Mouse (Mus musculus) layer of hippocampus, adult 9-10 months (tissue): Measurements from ENCODE around the gene Stard3.

Experiments used
- DNase-seq: peaks from one replicate; pipeline ENCODE4 v3.0.0; 2022; ENCODE audit warnings: low spot score

Gene Stard3

DNA sequence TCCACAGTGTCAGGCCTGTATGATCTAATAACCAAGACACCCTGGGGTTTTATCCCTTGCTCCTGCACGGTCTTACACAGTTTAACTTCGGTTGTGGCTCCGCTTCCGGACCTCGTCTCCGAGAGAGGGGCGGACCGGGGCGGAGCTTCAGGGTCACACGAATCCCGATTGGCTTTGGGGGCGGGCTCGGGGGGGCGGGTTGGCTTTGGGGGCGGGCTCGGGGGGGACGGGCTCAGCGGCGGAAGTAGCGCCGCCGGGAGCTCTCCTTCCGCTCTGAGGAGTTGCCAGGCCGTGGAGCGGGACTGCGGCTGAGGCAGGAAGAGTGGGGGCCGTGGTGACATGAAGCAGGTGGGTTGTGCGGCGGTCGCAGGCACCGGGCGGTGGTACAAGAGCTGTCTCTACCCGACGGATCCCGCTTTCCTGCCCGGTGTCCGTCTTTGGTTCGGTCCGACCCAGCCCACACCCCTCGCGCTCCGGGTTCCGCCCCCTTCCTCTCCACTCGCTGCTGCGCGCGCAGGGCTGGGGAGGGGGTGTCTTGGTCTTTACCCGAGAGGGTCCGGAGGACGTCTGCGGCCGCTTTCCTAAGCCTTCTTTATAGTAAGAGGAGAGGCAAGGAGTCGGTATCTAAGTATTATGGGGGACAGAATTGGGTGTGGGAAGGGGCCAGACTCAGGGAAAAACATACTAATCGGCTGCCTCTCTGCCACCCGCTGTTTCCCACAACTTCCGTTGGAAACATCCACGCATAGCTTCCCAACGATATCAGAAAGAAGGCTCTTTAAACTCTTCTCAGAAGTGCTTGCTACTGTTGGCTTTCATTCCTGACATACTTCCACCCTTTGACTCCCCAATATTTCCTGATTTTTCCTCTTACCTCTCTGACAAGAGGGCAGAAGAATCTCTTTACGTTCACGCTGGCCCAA is at the start of gene Stard3:
Gene Stard3 (plus strand): TSS at position 208 of the 923 bp plus-strand sequence.
- DNase-seq, result no peak

DNA sequence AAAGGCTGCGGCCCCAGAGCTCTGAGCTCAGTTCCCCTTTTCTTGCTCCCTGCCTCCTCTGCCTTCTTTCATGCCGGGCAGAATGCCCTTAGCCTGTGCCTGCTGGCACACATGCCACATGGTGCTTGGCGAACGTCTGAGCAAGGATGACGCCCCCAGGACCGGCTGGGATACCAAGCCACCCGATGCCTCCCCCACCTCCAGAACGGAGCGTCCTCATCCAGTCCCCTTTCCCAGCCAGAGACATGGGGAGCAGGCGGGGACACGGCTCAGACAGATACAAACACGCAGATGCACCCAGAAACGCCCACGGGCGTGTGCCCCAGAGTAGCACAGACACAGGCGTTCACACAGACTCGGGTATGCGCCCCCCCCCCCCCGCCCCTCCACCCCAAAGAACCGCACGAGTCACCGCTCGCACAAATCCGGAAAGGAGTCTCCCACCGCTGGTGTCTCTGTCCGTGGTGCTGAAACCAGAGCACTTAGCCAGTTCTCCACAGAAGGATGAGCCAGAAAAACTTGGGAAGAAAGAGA is 44.3 kb upstream of the Stard3 start:
- DNase-seq, result no peak

DNA sequence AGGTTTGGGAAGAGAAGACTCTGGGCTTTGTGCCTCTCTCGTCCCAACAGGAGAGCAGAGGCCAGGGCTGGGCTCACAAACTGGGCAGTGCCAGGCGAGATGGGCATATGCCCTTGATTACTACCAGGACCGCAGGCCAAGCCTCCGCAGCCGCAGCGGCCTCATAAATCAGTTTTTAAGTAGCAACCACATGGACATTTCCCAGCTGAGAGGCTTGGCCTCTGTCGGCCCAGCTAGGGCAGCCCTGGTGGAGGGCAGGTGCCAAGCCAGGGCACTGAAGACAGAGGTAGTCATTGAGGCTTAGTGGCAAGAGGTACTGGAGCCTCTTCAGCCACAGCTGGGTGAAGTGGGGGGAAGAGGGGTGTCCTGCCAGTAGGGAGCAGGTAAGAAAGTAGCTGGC is 40.7 kb upstream of the Stard3 start:
- no peak for DNase-seq

DNA sequence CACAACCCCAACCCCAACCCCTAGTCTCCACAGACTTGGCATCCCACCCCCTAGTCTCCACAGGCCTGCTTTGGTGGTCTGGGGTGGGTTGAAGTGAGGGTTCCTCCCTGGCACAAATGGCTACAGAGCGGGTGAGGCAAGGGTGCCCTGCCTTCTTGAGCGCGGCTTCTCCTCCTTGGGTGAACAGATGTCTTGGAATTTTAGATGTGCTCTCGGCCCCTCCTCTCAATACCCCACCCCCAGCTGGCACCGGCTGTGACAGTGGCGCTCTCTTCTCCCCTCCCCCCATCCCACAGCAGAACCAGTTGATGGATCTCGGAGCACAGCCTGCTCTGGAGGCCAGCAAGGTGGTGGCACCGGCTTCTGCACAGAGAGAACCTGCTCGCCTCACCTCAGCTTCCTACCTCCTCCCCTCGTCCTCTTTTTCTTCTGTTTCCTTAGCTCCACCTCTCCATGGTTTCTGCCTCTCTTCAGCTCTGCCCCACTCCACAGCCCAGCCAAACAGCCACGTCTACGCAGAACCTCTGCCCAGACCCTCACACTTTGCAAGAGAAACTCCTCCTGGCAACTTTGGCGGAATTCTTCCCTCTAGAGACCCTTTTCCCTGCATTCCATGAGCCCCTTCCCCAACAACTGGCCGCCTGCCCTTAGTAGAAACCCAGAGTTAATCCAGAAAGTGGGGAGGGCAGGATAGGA is 39.6 kb upstream of the Stard3 start:
- DNase-seq, result no peak

DNA sequence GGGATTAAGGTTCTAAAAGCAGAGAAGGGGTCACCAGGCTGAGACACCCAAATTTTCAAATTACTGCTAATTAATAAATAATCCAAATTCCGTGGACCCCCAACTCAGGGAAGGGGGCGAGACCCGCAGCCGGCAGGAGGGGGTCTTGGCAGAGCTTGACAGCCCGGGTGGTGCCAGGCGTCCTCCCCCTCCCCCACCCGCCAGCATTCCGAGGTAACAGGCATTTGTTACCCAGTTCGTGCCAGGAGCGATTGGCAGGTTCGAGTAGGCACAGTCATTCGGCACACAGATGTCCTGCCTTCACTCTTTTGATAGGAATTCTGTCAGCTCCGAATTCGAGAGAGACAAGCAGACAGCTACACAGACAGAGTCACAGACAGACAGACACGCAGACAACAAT is 39.0 kb upstream of the Stard3 start:
- no peak for DNase-seq

DNA sequence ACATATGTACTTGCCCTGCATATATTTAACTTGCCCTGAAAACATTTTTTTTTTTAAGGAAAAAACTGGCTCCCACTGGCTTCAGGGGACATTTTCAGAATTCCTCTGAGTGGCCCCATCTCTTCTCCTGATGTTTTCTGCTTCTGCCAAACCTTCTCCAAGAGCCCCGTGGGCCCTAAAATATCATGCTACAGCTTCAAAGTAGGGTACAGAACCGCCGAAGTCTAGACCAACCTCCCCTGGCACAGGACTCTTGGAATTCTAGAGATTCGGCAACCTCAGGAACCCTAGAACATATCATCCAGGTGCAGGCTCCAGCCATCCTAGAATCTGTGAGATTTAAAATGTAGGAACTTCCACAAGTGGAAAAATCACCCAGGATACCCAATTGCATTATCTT is 38.6 kb upstream of the Stard3 start:
- no peak for DNase-seq

DNA sequence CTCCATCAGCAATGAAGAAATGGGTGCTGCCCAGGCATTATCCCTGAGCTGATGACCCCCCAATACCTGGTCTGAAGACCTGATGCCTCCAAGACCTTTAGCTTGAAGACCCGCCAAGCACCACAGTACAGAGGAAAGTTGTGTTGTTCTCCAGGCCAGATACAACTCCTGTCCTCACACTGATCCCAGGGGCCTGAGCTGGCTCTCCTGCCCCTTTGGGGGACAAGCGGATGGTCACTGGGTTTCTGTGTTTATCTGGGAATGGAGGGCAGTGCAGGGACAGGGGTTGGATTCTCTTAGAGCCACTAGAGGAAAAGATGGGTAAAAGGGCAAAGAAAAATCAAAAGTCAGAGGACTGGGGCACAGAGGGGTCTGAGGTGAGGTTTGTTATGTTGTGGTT is 38.2 kb upstream of the Stard3 start:
- DNase-seq, result no peak

DNA sequence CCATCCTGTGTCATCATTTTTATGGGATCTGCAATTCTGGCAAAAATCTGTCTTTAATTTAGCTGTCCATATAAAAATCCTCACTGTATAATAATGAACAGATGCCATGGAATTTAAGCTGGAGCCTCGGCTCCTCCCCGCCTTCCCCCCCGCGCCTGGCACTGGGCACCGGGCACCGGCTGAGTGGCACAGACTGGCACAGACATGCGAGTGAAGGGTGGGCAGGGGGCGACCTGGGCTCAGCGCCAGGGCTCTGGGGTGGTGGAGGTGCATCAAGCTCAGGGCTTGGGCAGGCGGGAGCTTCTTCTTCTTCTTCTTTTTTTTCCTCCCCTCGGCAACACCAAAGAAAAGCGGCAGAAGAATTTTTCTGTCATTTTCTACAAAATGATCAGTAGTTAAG is 37.8 kb upstream of the Stard3 start:
- no peak for DNase-seq

DNA sequence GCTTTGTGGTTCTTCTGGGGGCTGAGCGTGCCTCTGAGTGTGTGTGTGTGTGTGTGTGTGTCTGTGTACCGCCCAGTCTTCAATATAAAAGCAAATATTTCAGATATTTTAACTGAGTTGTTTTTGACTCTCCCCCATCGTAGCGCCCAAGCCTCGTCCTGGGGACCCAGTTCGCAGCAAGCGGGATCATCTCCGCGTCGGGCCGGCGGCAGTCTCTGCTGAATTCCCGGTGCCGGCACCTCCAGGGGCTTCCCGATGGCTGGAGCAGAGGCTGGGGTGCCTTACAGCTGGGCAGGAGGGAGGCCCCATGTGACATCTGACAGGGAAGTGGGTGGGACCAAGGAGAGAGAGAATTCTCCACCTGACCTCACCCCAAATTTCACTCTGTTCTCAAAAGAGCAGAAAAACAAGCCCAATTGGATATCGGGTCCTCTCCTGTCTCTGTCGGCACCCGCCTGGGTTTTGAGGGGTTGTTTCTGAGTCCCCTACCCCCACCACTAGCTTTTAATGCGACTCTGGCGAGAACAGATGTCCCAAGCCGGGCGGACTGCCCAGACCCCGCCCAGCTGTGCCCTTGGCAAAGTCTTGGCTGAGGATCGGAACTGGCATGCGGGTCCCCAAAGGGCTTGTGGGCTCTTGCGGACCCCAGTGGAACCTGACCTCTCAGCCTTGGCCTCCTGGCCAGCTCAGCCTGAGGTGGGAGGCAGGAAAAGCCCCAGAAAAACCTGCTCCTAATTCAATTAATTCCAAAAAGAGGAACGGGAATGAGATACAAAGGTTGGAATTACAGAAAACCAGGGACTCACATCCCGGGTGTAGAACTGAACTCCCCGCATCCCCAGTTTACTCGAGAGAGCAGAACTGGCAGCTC is 37.1 kb upstream of the Stard3 start:
- no peak for DNase-seq

DNA sequence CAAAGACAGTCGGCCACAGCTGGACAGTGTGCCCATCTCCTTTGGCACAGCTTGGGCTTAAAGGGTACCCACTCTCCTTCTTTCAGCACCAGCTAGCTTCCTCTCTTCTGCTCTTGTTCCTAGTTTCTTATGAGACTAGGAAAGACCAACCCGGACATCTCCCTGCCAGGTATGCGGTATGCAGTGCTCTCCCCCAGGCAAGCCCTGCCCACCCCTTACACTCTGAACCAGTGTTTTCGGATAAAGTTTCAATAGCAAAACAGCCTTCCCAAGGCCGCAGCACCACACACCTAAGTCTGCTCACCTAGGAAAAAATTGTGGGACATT is 36.5 kb upstream of the Stard3 start:
- no peak for DNase-seq

DNA sequence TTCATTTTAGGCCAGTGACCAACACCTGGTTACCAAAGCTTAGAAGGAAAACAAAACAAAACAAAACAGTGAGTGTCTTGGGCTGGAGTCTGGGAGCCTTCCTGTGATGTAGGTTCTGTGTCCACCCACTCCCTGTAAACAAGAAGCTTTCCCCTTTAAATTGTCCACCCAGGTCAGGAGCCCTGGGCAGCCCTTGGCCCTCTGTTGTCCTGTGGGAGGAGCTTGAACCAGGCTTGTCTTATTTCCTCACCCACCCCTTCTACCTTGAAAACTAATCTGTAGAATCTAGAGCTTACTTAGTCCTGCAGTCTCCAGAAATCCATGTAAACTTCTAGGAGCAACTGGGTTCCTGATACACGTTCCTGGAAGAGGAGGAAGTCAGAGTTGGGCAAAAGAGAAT is 36.0 kb upstream of the Stard3 start:
- DNase-seq, result no peak

DNA sequence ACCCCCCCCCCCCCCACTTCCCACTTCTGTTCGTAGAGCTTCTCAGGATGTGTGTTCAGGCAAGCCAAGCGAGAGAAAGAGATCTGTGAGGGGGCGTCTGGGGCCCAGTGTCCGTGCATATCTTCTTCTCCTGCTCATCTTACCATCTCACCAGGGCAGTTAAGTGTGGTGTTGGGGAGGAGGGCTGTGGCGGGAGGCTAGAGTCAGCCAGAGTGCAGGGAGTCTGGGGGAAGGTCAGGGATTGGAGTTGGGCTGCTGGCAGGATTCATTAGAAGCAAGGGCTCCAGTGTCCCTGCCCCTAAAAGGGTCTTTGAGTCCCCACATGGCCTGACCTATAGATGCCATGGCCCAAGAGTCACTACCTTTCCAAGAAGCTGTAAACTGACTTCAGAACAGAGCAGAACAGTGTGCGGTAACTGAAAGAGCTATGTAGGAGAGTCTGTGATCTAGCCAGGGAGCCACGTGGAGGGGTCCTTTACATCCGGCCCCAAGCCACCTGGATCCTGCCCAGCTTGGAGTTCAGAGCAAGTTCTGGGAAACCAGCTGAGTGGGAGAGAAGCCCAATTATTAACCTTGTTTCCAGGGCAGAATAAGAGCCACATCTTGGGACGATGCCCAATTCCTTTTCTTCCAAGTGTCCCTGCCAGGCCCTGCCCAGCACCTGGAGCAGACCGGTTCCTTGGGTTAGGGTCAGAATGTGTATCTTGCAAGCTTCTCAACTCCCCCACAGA is 34.9 kb upstream of the Stard3 start:
- no peak for DNase-seq

DNA sequence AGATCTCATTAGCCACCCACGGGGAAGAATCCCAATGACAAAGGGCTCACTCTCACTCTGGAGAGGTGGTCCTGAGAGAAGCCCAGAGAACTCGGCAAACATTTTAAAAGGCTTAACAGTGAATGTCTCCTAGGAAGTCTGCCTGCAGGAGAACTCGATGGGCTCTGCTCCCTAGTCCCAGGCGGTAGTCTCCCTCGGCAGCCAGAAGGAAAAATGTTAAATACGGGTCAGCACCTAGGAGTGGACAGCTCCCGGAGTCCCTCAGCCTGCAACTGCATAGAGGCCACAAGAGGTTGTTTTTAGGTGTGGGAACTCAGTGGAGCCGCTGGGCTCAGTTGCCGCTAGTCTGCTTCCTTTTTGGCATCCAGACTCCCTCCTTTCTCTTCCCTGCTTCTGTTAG is 34.2 kb upstream of the Stard3 start:
- no peak for DNase-seq

DNA sequence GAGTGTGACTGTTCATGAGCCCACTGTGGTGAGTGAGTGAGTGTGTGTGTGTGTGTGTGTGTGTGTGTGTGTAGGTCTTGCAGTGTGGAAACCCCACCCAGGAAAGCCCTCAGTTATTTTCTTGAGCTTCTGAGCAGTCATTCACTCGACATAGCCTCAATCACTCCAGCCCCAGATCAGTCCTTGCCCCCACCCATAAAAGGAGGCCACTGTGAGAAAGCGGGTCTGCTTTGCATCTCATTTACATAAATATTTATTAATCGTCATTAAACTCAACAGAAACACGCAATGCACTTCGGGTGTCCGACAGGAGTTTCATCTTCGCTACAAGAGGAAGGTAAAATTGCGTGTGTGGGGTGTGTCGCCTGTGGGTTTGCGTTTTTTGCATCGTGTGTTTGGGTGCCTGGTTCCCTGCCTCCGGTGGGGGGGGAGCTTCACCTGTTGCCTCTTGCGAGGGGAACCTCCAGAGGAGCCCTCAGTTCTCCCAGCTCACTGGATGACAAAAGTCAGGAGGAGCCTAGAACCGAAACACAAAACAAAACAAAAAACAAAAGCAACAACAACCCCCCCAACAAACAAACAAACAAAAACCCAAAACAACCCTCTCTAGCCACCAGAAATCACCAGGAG is 32.9 kb upstream of the Stard3 start:
- no peak for DNase-seq

DNA sequence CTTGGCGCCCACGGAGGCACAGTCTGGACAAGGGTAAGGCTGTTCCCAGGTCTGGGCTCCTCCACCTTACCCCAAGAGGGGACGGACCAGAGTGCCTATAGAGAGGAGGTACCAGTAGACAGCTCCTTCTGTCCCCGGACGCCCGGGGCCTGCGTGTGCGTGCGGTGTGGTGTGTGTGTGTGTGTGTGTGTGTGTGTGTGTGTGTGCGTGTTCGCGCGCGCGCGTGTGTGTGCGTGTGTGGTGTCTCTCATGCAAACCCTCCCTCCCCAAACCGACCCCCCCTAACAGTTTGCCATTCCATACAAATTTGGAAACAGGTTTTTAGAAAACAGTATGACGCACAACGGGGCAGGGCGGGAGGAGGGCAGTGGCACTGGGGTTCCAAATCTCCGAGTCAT is 32.3 kb upstream of the Stard3 start:
- no peak for DNase-seq

DNA sequence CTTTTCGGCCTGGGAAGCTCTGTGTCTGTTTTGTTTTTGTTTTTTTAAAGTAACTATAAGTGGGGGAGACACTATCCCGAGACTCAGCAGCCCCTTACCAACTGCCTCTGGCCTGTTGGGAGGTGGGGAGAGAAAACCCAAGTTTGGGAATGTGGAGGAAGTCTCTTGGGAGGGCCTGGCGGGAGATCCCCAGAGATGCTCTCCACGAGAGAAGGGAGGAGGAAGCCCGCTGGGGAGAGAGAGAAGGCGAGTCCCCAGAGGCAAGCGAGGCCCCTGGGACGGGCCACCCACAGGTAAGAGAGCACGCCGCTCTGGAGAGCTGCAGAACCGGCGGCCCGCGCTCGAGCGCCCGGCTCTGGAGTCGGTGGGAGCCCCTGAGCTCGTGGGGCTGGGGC is 31.4 kb upstream of the Stard3 start:
- DNase-seq, result no peak

DNA sequence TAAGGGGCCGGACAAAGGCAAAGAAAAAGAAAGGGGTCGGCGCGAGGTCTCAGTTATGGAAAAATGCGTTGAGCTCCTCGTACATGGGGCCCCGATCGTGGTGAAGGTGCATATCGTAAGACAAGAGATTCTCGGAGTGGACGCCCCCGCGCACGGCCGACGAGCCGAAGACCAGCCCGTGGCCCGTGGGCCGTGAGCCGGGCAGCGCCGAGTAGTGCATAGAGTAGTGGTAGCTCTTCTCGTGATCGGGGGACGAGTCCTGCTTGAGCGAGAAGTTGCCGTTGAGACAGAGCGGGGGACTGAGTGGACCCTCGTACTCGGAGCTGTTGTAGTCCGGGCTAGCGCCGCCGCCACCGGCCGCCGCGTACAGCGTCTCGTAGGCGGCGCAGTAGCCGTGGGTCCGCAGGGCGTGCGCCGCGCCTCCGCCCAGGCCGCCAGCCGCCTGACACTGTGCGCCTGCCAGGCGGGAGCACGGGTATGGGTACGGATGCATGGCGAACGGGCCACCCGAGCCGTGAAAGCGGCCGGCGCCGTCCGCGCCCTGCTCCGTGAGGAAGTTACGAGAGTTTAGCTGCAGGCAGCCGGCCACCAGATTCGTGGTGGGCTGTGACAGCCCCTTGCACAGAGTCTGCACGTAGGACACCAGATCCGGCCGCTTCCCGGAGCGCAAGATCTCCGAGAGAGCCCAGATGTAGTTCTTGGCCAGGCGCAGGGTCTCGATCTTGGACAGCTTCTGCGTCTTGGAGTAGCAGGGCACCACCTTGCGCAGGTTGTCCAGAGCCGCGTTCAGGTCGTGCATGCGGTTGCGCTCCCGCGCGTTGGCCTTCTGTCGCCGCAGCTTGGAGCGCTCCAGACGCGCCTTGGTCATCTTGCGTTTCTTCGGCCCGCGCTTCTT is 30.8 kb upstream of the Stard3 start:
- no peak for DNase-seq

DNA sequence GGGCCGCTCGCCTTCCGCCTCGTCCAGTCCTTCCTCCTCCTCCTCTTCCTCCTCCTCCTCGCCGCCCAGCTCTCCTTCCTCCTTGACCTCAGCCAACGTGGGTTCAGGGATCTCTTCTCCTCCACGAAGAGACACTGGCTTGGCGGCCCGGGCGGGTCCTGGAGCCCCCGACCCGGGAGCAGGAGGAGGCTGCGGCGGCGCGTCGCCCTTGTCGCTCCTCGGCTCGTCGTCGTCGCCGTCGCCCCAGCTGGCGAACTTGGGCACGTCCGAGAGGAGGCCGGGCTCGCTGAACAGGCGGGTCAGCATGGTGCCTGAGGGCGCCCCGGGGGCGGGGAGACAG is 30.2 kb upstream of the Stard3 start:
- no peak for DNase-seq

DNA sequence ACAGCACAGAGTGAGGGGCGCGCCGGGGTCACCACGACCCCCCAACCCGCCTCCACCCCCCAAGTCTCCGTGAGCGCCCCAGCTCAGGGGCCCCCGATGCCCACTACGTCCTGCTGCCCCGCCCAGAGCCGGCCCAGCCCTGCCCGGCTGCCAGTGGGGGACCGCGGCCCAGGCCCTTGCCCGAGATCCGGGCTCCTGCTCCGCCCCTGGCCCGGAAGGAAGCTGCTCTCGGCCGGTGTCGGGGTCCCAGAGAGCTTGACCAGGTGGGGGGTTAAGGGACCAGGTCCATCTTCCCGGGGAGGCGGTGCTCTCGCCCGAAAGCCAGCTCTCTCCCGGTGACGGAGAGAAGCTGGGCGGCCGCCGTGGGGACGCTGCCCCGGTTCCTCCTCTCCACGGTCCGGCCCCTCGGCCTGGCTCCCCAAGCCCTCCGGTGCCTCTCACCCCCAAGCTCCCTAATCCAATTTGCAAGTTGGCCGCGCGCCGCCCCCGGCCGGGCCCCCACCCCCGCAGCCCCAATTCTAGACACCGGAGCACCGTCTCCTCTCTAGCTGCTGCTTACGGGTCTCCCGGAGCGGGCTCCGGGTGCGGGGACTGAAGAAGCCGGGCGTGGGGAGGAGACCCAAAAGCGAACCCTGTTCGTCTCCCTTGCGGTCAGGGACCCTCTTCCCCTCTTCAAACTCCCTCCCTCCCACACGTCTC is 29.6 kb upstream of the Stard3 start:
- DNase-seq, result no peak
